Mouse (Mus musculus) embryonic fibroblast, embryonic 13.5 days (primary cell): ENCODE results near the gene Hpcal4.

Experiments
- CTCF ChIP-seq: IDR thresholded peaks from 2 replicates; pipeline ENCODE4 v1.5.1; 2011; ENCODE audit warnings: mild to moderate bottlenecking, control low read depth, low read length, moderate library complexity, borderline replicate concordance; ENCODE audit not compliant: insufficient read depth
- POLR2A ChIP-seq: IDR thresholded peaks from 2 replicates; pipeline ENCODE4 v1.6.1; 2011; ENCODE audit warnings: low read depth, mild to moderate bottlenecking, control low read depth, low read length, moderate library complexity

DNA sequence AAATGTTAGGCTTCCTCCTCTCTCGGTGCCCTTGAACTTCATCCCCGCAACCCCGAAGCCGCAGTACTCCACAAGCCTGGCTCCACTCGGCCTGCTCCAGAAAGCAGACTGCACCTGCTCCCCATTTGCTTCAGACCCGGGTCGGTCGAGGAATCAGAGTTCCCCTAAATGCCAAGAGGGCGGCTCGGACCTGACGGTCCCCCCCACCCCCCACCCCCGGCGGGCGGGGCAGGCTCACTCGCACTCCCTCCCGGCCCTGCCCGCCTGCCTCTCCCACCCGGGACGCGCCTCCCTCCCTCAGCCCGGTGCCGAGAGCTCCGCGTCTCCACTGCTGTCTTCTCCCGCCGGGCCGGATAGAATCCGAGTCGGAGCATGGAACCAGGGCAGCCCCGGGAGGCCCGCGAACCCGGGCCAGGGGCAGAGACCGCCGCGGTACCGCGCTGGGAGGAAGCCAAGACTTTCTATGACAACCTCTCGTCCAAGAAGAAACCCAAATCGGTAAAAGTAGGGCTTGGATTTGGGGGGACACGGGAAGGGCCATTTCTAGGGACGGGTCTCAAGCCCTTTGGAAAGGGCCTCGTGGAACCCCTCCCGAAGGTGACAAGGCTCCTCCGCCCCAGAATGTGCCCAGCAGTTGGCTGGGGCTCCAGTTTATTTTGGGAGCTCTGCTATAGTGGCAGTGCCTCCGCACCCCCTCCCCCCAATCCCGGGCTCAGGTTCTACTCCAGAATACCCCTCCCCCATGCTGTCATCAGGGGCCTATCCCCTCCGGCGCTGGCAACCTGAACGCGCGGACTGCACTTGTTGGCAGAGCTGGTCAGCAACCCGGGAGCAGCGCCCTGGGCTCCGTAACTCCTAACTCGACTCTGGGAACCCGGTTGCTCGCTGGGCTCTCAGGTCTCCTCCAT lies 18.4 kb downstream of the Hpcal4 start, which contains the start of gene Nt5c1a:
- TF ChIP-seq POLR2A (no peak), CTCF (no peak)
